Mouse (Mus musculus): Measurements from ENCODE around the gene Pfas.

The Pfas gene

DNA sequence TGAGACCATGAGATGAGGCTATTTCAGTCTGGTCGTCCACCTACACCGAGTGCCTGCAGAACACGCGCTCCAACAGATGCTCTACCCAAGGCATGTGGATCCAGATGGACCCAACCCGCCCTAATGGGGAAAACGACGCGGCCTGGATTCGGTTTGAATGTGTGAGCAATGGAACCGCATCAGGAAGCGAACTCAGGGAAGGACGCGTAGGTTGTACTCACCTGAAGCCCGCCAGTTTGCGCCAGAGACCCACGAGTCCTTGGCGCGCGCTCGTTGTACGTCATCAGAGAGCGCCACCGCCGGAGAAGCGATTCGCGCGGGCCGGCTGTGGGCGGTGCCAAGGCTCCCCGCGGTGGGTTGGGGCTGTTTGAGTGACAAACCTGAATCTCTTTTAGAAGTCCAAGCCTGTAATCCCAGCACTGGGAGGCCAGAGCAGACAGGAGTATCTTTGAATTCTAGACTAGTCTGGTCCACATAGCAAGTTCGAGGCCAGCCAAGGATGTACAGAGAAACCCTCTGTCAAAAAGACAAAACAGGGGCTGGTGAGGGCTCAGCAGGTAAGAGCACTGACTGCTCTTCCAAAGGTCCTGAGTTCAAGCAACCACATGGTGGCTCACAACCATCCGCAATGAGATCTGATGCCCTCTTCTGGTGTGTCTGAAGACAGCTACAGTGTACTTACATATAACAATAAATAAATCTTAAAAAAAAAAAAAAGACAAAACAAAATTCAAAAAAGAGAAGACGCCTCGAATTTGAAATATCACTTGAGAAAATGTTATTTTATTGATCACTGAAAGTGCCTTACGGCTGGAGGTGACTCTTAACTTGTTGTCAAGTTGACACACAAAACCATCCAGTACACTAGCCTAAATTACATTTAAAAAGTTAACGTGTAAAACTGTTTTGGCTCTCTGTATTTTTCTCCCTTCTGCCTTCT is at the start of gene Pfas:
Gene Pfas (minus strand): TSS at position 279 of the 940 bp plus-strand sequence.
- peak; percentile 82 for DNase-seq (ENCODE audit: low spot score)

GRCm38 (mm10) chr11:69053848-69054247 is 45.6 kb upstream of the Pfas start:
- DNase-seq (ENCODE audit: low spot score): no peak

- no peak for DNase-seq (ENCODE audit: low spot score)
Measured at GRCm38 (mm10) chr11:69052824-69053421, 44.7 kb upstream of the Pfas start.

GRCm38 (mm10) chr11:69051771-69052170 is 43.5 kb upstream of the Pfas start:
- DNase-seq (ENCODE audit: low spot score): no peak

DNA sequence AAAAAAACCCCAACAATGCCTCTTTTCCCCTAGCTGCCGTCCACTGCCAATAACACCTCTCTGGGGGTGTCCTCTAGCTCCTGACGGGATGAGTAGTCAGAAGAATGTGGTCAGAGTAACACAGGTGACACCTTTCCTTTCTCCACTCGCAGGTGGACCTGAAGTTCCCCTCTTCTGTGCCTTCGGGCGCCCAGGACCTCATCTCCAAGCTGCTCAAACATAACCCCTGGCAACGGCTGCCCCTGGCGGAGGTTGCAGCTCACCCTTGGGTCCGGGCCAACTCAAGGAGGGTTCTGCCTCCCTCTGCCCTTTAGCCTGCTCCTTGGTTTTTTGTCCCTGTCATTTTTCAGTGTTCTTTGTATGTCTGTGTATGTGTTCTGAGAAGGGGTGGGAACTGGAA is 42.5 kb upstream of the Pfas start:
- no peak for DNase-seq (ENCODE audit: low spot score)

GRCm38 (mm10) chr11:69048151-69048550 is 39.9 kb upstream of the Pfas start:
- DNase-seq (ENCODE audit: low spot score): no peak

DNA sequence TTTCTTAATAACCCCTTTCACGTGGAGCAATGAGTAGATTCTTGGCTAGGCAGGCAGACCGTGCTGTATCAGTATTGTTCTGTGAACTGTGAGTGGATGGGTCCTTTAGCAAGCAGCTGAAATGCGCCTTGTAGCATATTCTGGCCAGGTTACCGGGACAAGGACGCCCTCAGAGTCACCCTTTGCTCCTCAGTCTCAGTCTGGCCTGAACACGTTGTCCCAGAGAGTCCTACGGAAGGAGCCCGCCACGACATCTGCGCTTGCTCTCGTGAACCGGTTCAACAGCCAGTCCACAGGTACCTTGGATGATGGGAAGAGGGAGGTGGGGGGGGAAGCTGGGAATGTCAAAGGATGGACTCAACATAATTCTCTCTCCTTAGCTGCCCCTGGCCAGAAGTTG is 39.3 kb upstream of the Pfas start:
- no peak for DNase-seq (ENCODE audit: low spot score)

- DNase-seq (ENCODE audit: low spot score): no peak
Measured at GRCm38 (mm10) chr11:69046395-69046774, 38.1 kb upstream of the Pfas start.

- DNase-seq (ENCODE audit: low spot score): peak; percentile 91
Measured at GRCm38 (mm10) chr11:69045531-69046394, 37.5 kb upstream of the Pfas start, which contains the start of gene Aurkb. Gene Aurkb (plus strand): TSS chr11:69045647.

GRCm38 (mm10) chr11:69038173-69038572 is 29.9 kb upstream of the Pfas start:
- DNase-seq (ENCODE audit: low spot score): no peak

DNA sequence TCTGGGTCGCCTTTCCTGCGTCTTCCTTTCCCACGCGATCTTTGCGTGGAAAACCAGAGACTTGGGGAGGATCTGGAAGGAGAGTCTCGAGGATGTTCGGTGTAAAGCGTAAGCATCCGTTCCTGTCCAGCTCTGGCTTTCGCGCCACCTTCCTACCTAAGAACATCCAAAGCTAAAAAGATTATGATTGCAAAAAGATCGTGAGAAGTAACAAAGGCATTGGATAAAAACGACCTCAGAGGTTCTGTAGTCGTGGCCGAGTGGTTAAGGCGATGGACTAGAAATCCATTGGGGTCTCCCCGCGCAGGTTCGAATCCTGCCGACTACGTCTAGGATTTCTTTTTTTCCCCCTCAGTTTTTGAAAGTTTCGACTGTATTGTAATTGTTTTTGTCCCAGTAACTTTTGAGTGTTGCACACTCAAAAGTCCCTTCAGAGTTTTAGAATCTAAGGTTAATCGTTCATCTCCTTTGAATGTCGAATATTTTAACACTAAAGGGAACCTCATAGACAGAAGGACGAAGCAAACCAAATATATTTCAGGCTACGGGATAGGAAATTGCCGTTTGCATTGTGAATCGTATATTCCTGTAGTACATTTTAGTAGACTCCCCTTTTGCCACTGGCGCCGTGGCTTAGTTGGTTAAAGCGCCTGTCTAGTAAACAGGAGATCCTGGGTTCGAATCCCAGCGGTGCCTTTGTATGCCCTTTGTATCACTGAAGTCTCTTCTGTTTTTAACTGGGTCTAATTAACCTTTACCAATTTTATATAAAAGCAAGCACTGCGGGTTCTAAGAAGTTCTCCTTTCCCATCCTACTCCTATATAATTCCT is 29.2 kb upstream of the Pfas start:
- peak; percentile 90 for DNase-seq (ENCODE audit: low spot score)

- DNase-seq (ENCODE audit: low spot score): peak; percentile 88
Measured at GRCm38 (mm10) chr11:69036486-69037230, 28.4 kb upstream of the Pfas start.

- peak; percentile 92 for DNase-seq (ENCODE audit: low spot score)
Measured at GRCm38 (mm10) chr11:69035849-69036248, 27.6 kb upstream of the Pfas start.

GRCm38 (mm10) chr11:69035411-69035810 is 27.2 kb upstream of the Pfas start:
- no peak for DNase-seq (ENCODE audit: low spot score)

- DNase-seq (ENCODE audit: low spot score): no peak
Measured at GRCm38 (mm10) chr11:69034585-69034984, 26.3 kb upstream of the Pfas start.

GRCm38 (mm10) chr11:69033552-69033951 is 25.3 kb upstream of the Pfas start:
- DNase-seq (ENCODE audit: low spot score): no peak

DNA sequence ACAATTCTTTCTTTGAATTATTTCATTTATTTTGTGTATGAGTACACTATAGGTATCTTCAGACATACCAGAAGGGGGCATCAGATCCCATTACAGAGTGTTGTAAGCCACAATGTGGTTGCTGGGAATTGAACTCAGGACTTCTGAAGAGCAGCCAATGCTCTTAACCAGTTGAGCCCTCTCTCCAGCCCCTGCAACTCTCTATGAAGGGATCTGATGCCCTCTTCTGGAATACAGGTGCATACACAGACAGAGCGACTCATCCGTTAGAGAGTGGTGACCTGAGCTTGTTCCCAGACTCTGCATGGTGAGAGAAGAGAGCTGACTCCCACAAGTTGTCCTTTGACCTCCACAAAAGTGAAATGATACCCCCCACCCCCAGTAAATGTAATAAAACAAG is 20.5 kb upstream of the Pfas start:
- no peak for DNase-seq (ENCODE audit: low spot score)

GRCm38 (mm10) chr11:69026562-69026961 is 18.3 kb upstream of the Pfas start:
- DNase-seq (ENCODE audit: low spot score): no peak

DNA sequence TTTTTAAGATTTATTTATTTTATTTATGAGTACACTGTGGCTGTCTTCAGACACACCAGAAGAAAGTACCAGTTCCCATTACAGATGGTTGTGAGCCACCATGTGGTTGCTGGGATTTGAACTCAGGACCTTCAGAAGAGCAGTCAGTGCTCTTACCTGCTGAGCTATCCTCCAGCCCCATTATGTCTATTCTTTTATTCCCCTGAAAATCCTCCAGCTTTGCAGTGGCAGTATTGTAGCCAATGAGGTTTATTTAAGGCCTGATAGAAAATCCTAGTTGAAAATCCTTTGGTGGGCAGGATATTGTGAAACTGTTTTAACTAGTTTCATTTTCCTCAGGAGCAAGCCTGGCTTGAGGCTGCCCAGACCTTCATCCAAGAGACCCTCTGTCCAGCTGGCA is 12.4 kb upstream of the Pfas start:
- no peak for DNase-seq (ENCODE audit: low spot score)

- no peak for DNase-seq (ENCODE audit: low spot score)
Measured at GRCm38 (mm10) chr11:69016755-69017154, 8.5 kb upstream of the Pfas start.

Data from adipocyte (in vitro differentiated cells).